Mouse (Mus musculus): ENCODE measurements around the gene Kcnmb4. TPM values are rescaled to one million over a fixed set of nuclear protein-coding genes. Genes with fewer than 3 reads are reported as not detected.

Kcnmb4 gene
- polyA plus RNA-seq, 1 experiment from 2014 or later, result 5.0 TPM

GRCm38 (mm10) chr10:116386391-116386885 lies 87.2 kb downstream of the Kcnmb4 start:
- no peak overlapping the region for H3K27ac ChIP-seq (ENCODE audit: low read depth)
- DNase-seq (ENCODE audit: low spot score), result no peak

DNA sequence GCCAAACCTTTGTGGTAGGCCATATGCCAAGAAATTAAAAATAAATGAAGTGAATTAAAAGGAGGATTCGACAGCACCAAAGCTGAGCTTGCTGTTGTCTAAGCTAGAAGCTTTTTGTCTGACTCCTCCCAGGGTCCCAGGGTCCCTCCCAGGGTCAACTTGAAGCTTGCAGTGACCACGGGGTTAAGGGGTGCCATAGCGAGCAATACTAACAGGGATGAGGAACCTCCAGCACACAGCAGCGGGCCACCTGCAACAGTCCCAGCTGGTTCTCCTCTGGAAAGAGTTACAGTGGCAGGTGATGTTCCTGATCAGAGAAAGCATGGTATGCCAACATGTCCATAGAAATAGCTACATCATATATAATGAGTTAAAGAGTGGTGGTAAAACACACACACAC lies 89.3 kb downstream of the Kcnmb4 start:
- no peak for DNase-seq (ENCODE audit: low spot score)
- Histone ChIP-seq H3K4me3 (ENCODE audit: low read depth, low read length) (no peak overlapping the region), H3K4me2 (ENCODE audit: low read length) (no peak overlapping the region), H3K27me3 (replicated peaks; ENCODE audit: control insufficient read depth, insufficient read depth, low read length) (no peaks in the 10 kb centered on the region), H3K4me1 (replicated peaks; ENCODE audit: control insufficient read depth, insufficient read depth, low read length) (peaks cover 5% of the 10 kb centered on the region; the same call in 1 of the 2 replicates), H3K9me3 (ENCODE audit: control insufficient read depth, low read length) (no peaks in the 10 kb centered on the region), H3K27ac (ENCODE audit: low read depth) (no peak overlapping the region), H3K9ac (ENCODE audit: low read length) (no peak overlapping the region), H3K36me3 (ENCODE audit: control insufficient read depth, insufficient read depth, low read length) (no peaks in the 10 kb centered on the region)
- no peak for ATAC-seq (replicated peaks; ENCODE audit: low FRiP score, low TSS enrichment, low read depth)
- 77% methylated on average over 4 of the region's 4 CpGs for WGBS

More at GRCm38 (mm10) chr10:116386391-116386885, 87.2 kb downstream of the Kcnmb4 start:
- Histone ChIP-seq H3K4me1 (replicated peaks; ENCODE audit: control insufficient read depth, insufficient read depth, low read length) (peaks cover 5% of the 10 kb centered on the region; the same call in 1 of the 2 replicates), H3K27me3 (replicated peaks; ENCODE audit: control insufficient read depth, insufficient read depth, low read length) (no peaks in the 10 kb centered on the region), H3K36me3 (ENCODE audit: control insufficient read depth, insufficient read depth, low read length) (no peaks in the 10 kb centered on the region), H3K4me2 (ENCODE audit: low read length) (no peak overlapping the region), H3K4me3 (ENCODE audit: low read depth, low read length) (no peak overlapping the region), H3K9ac (ENCODE audit: low read length) (no peak overlapping the region), H3K9me3 (ENCODE audit: control insufficient read depth, low read length) (no peaks in the 10 kb centered on the region)
- WGBS, result 34% methylated on average over 7 of the region's 7 CpGs
- ATAC-seq (replicated peaks; ENCODE audit: low FRiP score, low TSS enrichment, low read depth), result no peak

DNA sequence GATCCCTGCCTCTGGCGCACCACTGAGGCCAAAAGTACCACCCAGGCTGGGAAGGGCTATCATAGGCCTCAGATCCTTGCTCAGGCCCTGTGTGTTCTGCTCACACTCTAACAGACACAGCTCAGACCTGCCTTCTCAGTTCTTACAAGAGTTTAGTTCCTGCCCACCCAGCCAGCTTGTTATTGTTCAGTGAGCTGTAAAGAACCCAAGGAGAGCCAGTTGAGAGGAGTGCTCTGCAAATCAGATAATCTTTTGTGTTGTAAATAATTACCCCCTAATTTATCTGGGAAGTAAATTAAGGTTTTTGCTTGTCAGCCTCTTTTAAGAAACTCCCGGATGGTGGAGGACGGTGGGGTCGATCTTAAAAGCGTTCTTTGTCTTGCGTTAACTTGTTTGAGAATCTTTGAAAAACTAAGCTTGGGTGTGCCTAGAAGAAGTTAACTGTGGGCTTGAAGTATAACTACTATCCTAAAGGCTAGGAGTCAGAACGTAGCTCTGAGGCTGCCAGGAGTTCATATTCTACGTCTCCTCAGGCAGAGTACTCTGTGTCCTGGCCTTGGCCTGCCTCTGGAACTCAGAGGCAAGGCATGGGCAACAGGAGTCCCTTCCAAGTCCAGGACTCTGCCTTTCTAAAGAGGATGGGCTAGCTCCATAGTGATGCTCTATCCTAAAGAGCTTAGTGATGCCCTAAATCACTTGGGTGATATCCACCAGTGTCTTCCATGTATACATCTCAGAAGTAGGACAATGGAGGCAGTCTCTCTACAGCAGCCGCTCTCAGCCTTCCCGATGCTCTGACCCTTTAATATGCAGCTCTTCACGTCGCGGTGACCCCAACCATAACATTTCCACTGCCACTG lies 90.6 kb downstream of the Kcnmb4 start:
- Histone ChIP-seq H3K27ac (ENCODE audit: low read depth) (no peak overlapping the region), H3K9me3 (ENCODE audit: control insufficient read depth, low read length) (no peaks in the 10 kb centered on the region), H3K36me3 (ENCODE audit: control insufficient read depth, insufficient read depth, low read length) (no peaks in the 10 kb centered on the region), H3K4me2 (ENCODE audit: low read length) (no peak overlapping the region), H3K4me1 (replicated peaks; ENCODE audit: control insufficient read depth, insufficient read depth, low read length) (peaks cover 5% of the 10 kb centered on the region; the same call in 1 of the 2 replicates), H3K27me3 (replicated peaks; ENCODE audit: control insufficient read depth, insufficient read depth, low read length) (no peaks in the 10 kb centered on the region), H3K9ac (ENCODE audit: low read length) (no peak overlapping the region), H3K4me3 (ENCODE audit: low read depth, low read length) (no peak overlapping the region)
- ATAC-seq (replicated peaks; ENCODE audit: low FRiP score, low TSS enrichment, low read depth) (no peak), DNase-seq (ENCODE audit: low spot score) (no peak)
- 64% methylated on average over 13 of the region's 13 CpGs for WGBS

- Histone ChIP-seq H3K27me3 (replicated peaks; ENCODE audit: control insufficient read depth, insufficient read depth, low read length) (no peaks in the 10 kb centered on the region), H3K4me3 (ENCODE audit: low read depth, low read length) (no peak overlapping the region), H3K9ac (ENCODE audit: low read length) (no peak overlapping the region), H3K4me1 (replicated peaks; ENCODE audit: control insufficient read depth, insufficient read depth, low read length) (0 out of 2 replicates have a peak, but pooled peaks cover 3% of the 10 kb centered on the region), H3K9me3 (ENCODE audit: control insufficient read depth, low read length) (no peaks in the 10 kb centered on the region), H3K27ac (ENCODE audit: low read depth) (no peak overlapping the region), H3K4me2 (ENCODE audit: low read length) (no peak overlapping the region), H3K36me3 (ENCODE audit: control insufficient read depth, insufficient read depth, low read length) (no peaks in the 10 kb centered on the region)
- no peak for DNase-seq (ENCODE audit: low spot score)
- no peak for ATAC-seq (replicated peaks; ENCODE audit: low FRiP score, low TSS enrichment, low read depth)
- WGBS, result 72% methylated on average over 4 of the region's 4 CpGs
These were observed 96.8 kb downstream of the Kcnmb4 start for GRCm38 (mm10) chr10:116376853-116377252.

DNA sequence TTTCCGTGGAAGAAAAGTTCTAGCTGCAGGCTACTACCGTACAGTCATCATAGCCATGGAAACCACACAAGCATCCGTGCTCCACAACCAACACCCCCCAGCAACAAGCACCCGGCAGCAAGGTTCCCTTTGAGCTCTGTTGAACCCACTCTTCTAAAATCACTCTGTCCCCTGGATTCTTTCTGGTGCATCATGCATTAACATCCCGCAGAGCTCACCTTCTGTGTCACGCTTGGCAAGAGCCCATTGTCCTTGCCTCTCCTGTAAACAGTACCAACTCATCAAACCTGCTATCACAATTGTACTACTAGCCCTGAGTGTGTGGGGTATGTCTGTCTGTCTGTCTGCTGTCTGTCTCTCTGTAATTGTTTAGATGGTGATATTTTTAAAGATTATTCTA lies 99.6 kb downstream of the Kcnmb4 start:
- ATAC-seq (replicated peaks; ENCODE audit: low FRiP score, low TSS enrichment, low read depth) (no peak), DNase-seq (ENCODE audit: low spot score) (no peak)
- H3K27ac ChIP-seq (ENCODE audit: low read depth), result no peak overlapping the region
- 93% methylated on average over 6 of the region's 6 CpGs for WGBS
- H3K9ac ChIP-seq (ENCODE audit: low read length), result no peak overlapping the region
- H3K4me1 ChIP-seq (replicated peaks; ENCODE audit: control insufficient read depth, insufficient read depth, low read length), result 0 out of 2 replicates have a peak, but pooled peaks cover 3% of the 10 kb centered on the region
- no peaks in the 10 kb centered on the region for H3K36me3 ChIP-seq (ENCODE audit: control insufficient read depth, insufficient read depth, low read length)
- no peak overlapping the region for H3K4me3 ChIP-seq (ENCODE audit: low read depth, low read length)
- no peak overlapping the region for H3K4me2 ChIP-seq (ENCODE audit: low read length)
- H3K27me3 ChIP-seq (replicated peaks; ENCODE audit: control insufficient read depth, insufficient read depth, low read length), result no peaks in the 10 kb centered on the region
- no peaks in the 10 kb centered on the region for H3K9me3 ChIP-seq (ENCODE audit: control insufficient read depth, low read length)

DNA sequence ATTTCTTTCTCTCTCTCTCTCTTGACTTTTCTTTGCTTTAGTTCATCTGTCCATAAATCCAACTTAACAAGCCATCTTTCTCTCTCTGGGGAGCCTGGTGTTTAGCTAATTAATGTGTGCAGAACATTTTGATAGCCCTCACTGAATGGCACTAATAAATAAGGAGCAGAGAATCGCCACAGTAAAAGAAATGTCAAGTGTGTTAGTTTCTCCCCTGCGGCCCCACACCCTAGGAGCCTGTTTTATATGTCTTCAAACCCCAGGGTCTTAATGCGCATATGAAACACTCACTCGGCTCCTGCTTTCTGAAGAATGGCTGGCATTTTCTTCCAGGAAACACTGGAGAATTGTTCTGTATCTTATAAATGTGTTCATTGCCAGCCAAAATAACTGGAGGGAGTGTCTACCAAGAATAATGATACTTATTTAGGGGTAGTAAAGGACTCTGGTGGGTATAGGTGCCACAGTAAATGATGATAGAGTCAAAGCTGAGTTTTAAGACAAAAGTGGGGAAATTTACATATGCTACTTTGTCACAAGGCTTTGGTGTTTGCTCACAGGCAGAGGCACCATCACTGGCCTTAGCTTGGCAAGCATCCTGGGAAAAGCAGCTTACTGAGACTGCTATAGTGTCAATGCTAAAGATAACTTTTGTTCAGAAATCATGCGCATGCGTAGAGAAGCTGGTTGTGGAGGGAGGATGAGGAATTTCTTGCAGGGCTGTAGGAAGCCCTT lies 102.5 kb downstream of the Kcnmb4 start:
- no peak overlapping the region for H3K4me3 ChIP-seq (ENCODE audit: low read depth, low read length)
- H3K27me3 ChIP-seq (replicated peaks; ENCODE audit: control insufficient read depth, insufficient read depth, low read length), result no peaks in the 10 kb centered on the region
- H3K36me3 ChIP-seq (ENCODE audit: control insufficient read depth, insufficient read depth, low read length), result no peaks in the 10 kb centered on the region
- DNase-seq (ENCODE audit: low spot score) (no peak), ATAC-seq (replicated peaks; ENCODE audit: low FRiP score, low TSS enrichment, low read depth) (no peak)
- no peak overlapping the region for H3K27ac ChIP-seq (ENCODE audit: low read depth)
- no peaks in the 10 kb centered on the region for H3K9me3 ChIP-seq (ENCODE audit: control insufficient read depth, low read length)
- H3K4me1 ChIP-seq (replicated peaks; ENCODE audit: control insufficient read depth, insufficient read depth, low read length), result no peaks in the 10 kb centered on the region
- WGBS, result 48% methylated on average over 6 of the region's 6 CpGs
- H3K4me2 ChIP-seq (ENCODE audit: low read length), result no peak overlapping the region
- no peak overlapping the region for H3K9ac ChIP-seq (ENCODE audit: low read length)

Other genes with a start within 250 kb of the Kcnmb4 start
- gene Ptprb, start 198.4 kb downstream of the Kcnmb4 start, polyA plus RNA-seq (2014; fragmentation: Nextera tagmentation; extraction: Ambion mirVana), result 5.5 and 5.8 TPM in 2 replicates
- gene Cnot2, start 107.6 kb upstream of the Kcnmb4 start, polyA plus RNA-seq (2014; fragmentation: Nextera tagmentation; extraction: Ambion mirVana), result 95.4 and 101 TPM in 2 replicates